Mouse (Mus musculus) liver, embryonic 14.5 days (tissue): ENCODE measurements around the gene Tmem104. TPM values are rescaled to one million over a fixed set of nuclear protein-coding genes. Genes with fewer than 3 reads are reported as not detected.
A peak's percentile ranks its signal among the peaks of the same experiment; 100 is the strongest.

Source experiments
- ATAC-seq: fragments of 200-750 bp; cut with Nextera tagmentation; 2 replicates; pipeline ENCODE4 v1.8.0; 2017; ENCODE audit warnings: moderate number of reproducible peaks, mild to moderate bottlenecking, moderate library complexity; ENCODE audit not compliant: insufficient read depth
- DNase-seq, 3 experiments: peaks; one replicate each; pipeline ENCODE4 v3.0.0-alpha.2; 2012 to 2013; ENCODE audit warnings: low read depth in 3 of 3, low spot score in 3 of 3
- H3K27ac ChIP-seq: fragments of 300-500 bp; sonication (generic); 2 replicates; pipeline ENCODE4 v1.5.1; 2014; ENCODE audit warnings: moderate library complexity, mild to moderate bottlenecking, control low read depth, inconsistent platforms
- H3K27me3 ChIP-seq: fragments of 300-500 bp; sonication (generic); 2 replicates; pipeline ENCODE4 v1.6.1; 2014; ENCODE audit warnings: mild to moderate bottlenecking, low read length, moderate library complexity; ENCODE audit not compliant: control insufficient read depth, insufficient read depth
- H3K36me3 ChIP-seq: fragments of 300-500 bp; sonication (generic); replicated peaks from 2 replicates; pipeline ENCODE4 v1.6.1; 2014; ENCODE audit warnings: low read depth; ENCODE audit not compliant: control insufficient read depth, insufficient read depth
- H3K4me1 ChIP-seq, 2 experiments: fragments of 200-500 bp in 1 of 2; fragments of 300-500 bp in 1 of 2; sonication (generic) in 1 of 2; replicated peaks; 2 replicates each; pipeline ENCODE4 v1.6.1; 2012 to 2014; ENCODE audit warnings: antibody characterized with exemption in 1 of 2, inconsistent platforms in 1 of 2, low read length in 1 of 2; ENCODE audit not compliant: control insufficient read depth in 2 of 2, insufficient read depth in 2 of 2
- H3K4me2 ChIP-seq: fragments of 300-500 bp; sonication (generic); 2 replicates; pipeline ENCODE4 v1.6.1; 2014; ENCODE audit warnings: low read depth, mild to moderate bottlenecking, control low read depth, moderate library complexity
- H3K4me3 ChIP-seq, 2 experiments: fragments of 200-500 bp in 1 of 2; fragments of 300-500 bp in 1 of 2; sonication (generic) in 1 of 2; 2 replicates each; pipeline ENCODE4 v1.5.1; 2012 to 2014; ENCODE audit warnings: low read depth in 2 of 2, low read length in 2 of 2, mild to moderate bottlenecking in 2 of 2, control low read depth in 1 of 2, inconsistent platforms in 1 of 2, moderate library complexity in 1 of 2; ENCODE audit not compliant: insufficient read depth in 1 of 2
- H3K9ac ChIP-seq: fragments of 300-500 bp; sonication (generic); replicated peaks from 2 replicates; pipeline ENCODE4 v1.6.1; 2014; ENCODE audit warnings: mild to moderate bottlenecking, control low read depth, moderate library complexity
- H3K9me3 ChIP-seq: fragments of 300-500 bp; sonication (generic); 2 replicates; pipeline ENCODE4 v1.6.1; 2016; ENCODE audit warnings: low read length, mixed read lengths; ENCODE audit not compliant: control insufficient read depth
- CTCF ChIP-seq: IDR thresholded peaks from 2 replicates; pipeline ENCODE4 v1.5.1; 2016; ENCODE audit warnings: antibody characterized with exemption, low read depth, control low read depth
- EP300 ChIP-seq: IDR thresholded peaks from 2 replicates; pipeline ENCODE4 v1.6.1; 2016; ENCODE audit warnings: antibody characterized with exemption, low read depth
- WGBS: fragments of 180-500 bp; shearing (Covaris S2); extraction: QIAGEN DNeasy Blood & Tissue Kit; methylation state at CpG from one replicate; pipeline ENCODE4 v1.1.7; 2014; ENCODE audit not compliant: insufficient replicate concordance; 5-methylcytosine and 5-hydroxymethylcytosine counted together
- polyA plus RNA-seq, 2 experiments: library from polyadenylated mRNA; depleted of rRNA in 1 of 2; stranded (reverse) in 1 of 2; unstranded in 1 of 2; fragments of >200 nt; fragmentation: Nextera tagmentation in 1 of 2; extraction: Ambion mirVana in 1 of 2; gene quantifications; 2 replicates each; pipeline versions ENCODE4 v1.2.1 to v1.2.3; 2012 to 2014

The Tmem104 gene
- polyA plus RNA-seq, 2 experiments, result 1.7 to 4.0 TPM

- no peak for DNase-seq
- no peaks in the 10 kb centered on the region for H3K36me3 ChIP-seq
- WGBS, result 73% methylated on average over 5 of the region's 5 CpGs
- no peak overlapping the region for H3K9ac ChIP-seq
- no peaks in the 10 kb centered on the region for H3K4me1 ChIP-seq
- TF ChIP-seq EP300 (no peak), CTCF (no peak)
- H3K27me3 ChIP-seq, result no peaks in the 10 kb centered on the region
- H3K4me2 ChIP-seq, result no peak overlapping the region
- H3K4me3 ChIP-seq, result no peak overlapping the region
- H3K9me3 ChIP-seq, result no peaks in the 10 kb centered on the region
- H3K27ac ChIP-seq, result no peak overlapping the region
- ATAC-seq, result no peak
Observed at GRCm38 (mm10) chr11:115232889-115233288, 45.6 kb downstream of the Tmem104 start.

DNA sequence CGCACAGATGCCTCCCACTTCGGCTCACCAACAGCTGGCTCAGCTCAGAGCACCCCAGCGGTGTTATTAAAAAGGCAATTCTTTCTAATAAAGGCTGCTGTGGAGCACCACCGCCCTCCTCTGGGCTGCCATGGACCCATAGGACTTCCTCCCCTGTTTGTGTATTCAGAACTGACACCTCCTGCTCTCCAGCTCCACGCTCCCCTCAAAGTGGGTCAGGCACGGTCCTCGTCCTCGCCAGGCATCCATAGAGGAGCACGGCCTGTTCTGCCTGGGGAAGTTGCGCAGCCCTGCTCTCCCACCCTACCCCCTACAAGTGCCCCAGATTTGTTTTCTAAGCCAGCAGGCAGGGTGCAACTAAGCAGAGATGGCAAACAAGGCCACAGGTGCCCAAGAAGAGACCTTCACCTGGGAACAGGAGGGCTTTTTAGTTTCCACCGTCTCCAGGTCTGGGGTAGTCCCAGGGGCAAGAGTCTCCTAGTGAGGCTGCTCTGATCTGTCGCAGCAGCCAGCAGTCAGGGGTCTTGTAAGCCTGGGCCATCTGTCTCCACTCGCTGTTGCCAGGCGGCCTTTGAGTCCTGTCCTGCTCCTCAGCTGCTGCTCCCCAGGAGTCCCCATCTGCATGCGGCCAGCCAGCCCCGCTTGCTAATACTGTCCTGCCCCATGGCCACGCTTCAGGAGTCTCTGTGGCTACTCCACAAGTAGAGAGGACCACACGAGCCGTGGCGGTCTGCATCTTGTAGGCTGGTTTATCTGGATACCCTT lies 46.4 kb downstream of the Tmem104 start:
- ATAC-seq, result no peak
- no peak overlapping the region for H3K27ac ChIP-seq
- no peaks in the 10 kb centered on the region for H3K36me3 ChIP-seq
- no peaks in the 10 kb centered on the region for H3K27me3 ChIP-seq
- WGBS, result 81% methylated on average over 20 of the region's 20 CpGs
- no peak overlapping the region for H3K4me3 ChIP-seq
- no peaks in the 10 kb centered on the region for H3K9me3 ChIP-seq
- no peak overlapping the region for H3K4me2 ChIP-seq
- no peak overlapping the region for H3K9ac ChIP-seq
- DNase-seq, result no peak
- TF ChIP-seq CTCF, result peak; percentile 23; the same call in 1 of the 2 replicates
- no peak for TF ChIP-seq EP300
- no peaks in the 10 kb centered on the region for H3K4me1 ChIP-seq

- Histone ChIP-seq H3K4me1 (no peaks in the 10 kb centered on the region), H3K27me3 (no peaks in the 10 kb centered on the region), H3K9ac (no peak overlapping the region), H3K36me3 (no peaks in the 10 kb centered on the region), H3K4me3 (no peak overlapping the region), H3K9me3 (no peaks in the 10 kb centered on the region), H3K4me2 (no peak overlapping the region), H3K27ac (no peak overlapping the region)
- TF ChIP-seq EP300, result no peak
- TF ChIP-seq CTCF, result no peak
- WGBS, result 76% methylated on average over 15 of the region's 15 CpGs
- DNase-seq (no peak), ATAC-seq (no peak)
Observed at GRCm38 (mm10) chr11:115234320-115235044, 47.2 kb downstream of the Tmem104 start.

GRCm38 (mm10) chr11:115236570-115236969 lies 49.3 kb downstream of the Tmem104 start:
- TF ChIP-seq CTCF (no peak), EP300 (no peak)
- Histone ChIP-seq H3K4me3 (no peak overlapping the region), H3K4me2 (no peak overlapping the region), H3K27ac (no peak overlapping the region), H3K9me3 (no peaks in the 10 kb centered on the region), H3K27me3 (no peaks in the 10 kb centered on the region), H3K9ac (no peak overlapping the region), H3K36me3 (no peaks in the 10 kb centered on the region), H3K4me1 (no peaks in the 10 kb centered on the region)
- DNase-seq (no peak), ATAC-seq (no peak)
- 48% methylated on average over 5 of the region's 5 CpGs for WGBS

DNA sequence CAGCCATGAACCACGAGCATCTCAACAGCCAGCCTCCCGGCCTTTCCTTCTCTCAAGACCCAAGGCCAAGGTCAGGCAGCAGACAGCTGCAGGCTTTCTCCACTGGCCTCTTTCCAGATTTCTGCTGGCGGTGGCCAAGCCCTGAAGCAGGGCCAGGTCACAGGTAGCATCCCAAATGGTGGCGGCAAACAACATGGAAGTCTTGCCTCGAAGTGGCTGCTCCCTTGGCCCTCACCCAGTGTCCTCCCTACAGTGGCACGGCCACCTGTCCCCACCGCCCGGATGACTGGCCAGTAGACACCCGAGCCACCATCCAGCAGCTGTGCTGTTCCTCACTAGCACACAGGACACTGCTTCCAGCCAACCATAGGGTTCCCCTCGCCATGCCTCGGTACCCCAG lies 54.1 kb downstream of the Tmem104 start:
- Histone ChIP-seq H3K9ac (no peak overlapping the region), H3K27me3 (no peaks in the 10 kb centered on the region), H3K4me1 (no peaks in the 10 kb centered on the region; a peak in 1 of 4 replicates), H3K36me3 (no peaks in the 10 kb centered on the region), H3K9me3 (no peaks in the 10 kb centered on the region), H3K27ac (no peak overlapping the region), H3K4me3 (no peak overlapping the region), H3K4me2 (no peak overlapping the region)
- ATAC-seq, result no peak
- DNase-seq, result no peak
- TF ChIP-seq EP300 (no peak), CTCF (no peak)
- 81% methylated on average over 11 of the region's 11 CpGs for WGBS
